Mouse (Mus musculus): ENCODE data around the gene Dhps. TPM values are rescaled to one million over a fixed set of nuclear protein-coding genes. Genes with fewer than 3 reads are reported as not detected.

Dhps gene
- 83.4 and 85.3 TPM in 2 replicates for polyA plus RNA-seq (2014; fragmentation: Nextera tagmentation; extraction: Ambion mirVana)

DNA sequence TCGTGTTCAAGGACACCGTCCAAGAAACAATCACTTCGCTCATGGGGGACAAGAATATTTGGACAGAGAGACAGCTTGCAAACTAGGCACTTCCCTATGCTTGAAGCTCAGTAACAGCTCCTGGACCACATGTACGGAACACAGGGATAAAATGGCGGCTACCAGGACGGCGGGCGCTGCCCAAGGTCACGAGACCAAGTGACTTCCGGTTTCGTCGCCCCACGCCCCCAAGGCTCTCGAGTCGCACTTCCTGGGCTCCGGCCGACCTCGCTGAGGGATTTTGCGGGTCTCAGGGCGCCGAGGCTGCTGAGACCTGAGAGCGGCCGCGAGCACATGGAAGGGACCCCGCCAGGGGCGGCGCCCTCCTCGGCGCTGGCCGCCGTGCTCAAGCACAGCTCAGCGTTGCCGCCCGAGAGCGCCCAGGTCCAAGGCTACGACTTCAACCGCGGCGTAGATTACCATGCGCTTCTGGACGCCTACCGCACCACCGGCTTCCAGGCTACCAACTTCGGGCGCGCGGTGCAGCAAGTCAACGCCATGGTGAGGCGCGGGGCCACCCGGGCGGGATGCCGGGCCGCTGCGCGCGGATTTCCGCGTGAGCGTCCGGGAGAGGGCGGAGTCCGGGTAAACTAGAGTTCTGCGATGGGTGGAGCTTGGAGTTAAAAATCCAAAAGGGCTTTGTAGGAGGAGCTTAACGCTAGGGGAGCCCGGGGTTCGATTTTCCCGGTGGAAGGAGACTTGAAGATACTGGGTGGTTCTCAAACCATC lies at the start of gene Dhps:
Gene Dhps, plus strand, starts transcription at position 244 of the 768 bp plus-strand sequence.
- peak within 1 kb of the TSS; percentile 73 for H3K9ac ChIP-seq (ENCODE audit: low read length)
- peaks cover 48% of the 10 kb centered on the region for H3K36me3 ChIP-seq (ENCODE audit: control insufficient read depth, insufficient read depth, low read length)

GRCm38 (mm10) chr8:85023846-85024245 lies 47.7 kb upstream of the Dhps start:
- Histone ChIP-seq H3K9me3 (replicated peaks; ENCODE audit: control insufficient read depth, low read length) (no peaks in the 10 kb centered on the region), H3K36me3 (ENCODE audit: control insufficient read depth, insufficient read depth, low read length) (peaks cover 49% of the 10 kb centered on the region), H3K4me3 (ENCODE audit: low read depth, low read length) (peak overlapping the region; percentile 78; the same call in 1 of the 2 replicates), H3K4me1 (ENCODE audit: control insufficient read depth, insufficient read depth, low read length) (peaks cover 23% of the 10 kb centered on the region), H3K9ac (ENCODE audit: low read length) (no peak overlapping the region), H3K27ac (ENCODE audit: low read depth, low read length) (no peak overlapping the region), H3K27me3 (replicated peaks; ENCODE audit: control insufficient read depth, insufficient read depth, low read length) (no peaks in the 10 kb centered on the region), H3K4me2 (ENCODE audit: low read length) (peak overlapping the region; percentile 92)
- no peak for DNase-seq (ENCODE audit: low spot score)
- no peak for ATAC-seq
- 92% methylated on average over 3 of the region's 3 CpGs for WGBS

More for the DNA sequence above, at the start of gene Dhps:
- Histone ChIP-seq H3K27me3 (replicated peaks; ENCODE audit: control insufficient read depth, insufficient read depth, low read length) (no peaks in the 10 kb centered on the region), H3K4me2 (ENCODE audit: low read length) (peak within 1 kb of the TSS; percentile 71), H3K4me3 (ENCODE audit: low read depth, low read length) (peak within 1 kb of the TSS; percentile 79), H3K4me1 (ENCODE audit: control insufficient read depth, insufficient read depth, low read length) (peaks cover 7% of the 10 kb centered on the region), H3K27ac (ENCODE audit: low read depth, low read length) (peak within 1 kb of the TSS; percentile 87), H3K9me3 (replicated peaks; ENCODE audit: control insufficient read depth, low read length) (no peaks in the 10 kb centered on the region)
- ATAC-seq (peak; percentile 93), DNase-seq (ENCODE audit: low spot score) (peak; percentile 96)
- WGBS, result under 1% methylated on average over 68 of the region's 68 CpGs

DNA sequence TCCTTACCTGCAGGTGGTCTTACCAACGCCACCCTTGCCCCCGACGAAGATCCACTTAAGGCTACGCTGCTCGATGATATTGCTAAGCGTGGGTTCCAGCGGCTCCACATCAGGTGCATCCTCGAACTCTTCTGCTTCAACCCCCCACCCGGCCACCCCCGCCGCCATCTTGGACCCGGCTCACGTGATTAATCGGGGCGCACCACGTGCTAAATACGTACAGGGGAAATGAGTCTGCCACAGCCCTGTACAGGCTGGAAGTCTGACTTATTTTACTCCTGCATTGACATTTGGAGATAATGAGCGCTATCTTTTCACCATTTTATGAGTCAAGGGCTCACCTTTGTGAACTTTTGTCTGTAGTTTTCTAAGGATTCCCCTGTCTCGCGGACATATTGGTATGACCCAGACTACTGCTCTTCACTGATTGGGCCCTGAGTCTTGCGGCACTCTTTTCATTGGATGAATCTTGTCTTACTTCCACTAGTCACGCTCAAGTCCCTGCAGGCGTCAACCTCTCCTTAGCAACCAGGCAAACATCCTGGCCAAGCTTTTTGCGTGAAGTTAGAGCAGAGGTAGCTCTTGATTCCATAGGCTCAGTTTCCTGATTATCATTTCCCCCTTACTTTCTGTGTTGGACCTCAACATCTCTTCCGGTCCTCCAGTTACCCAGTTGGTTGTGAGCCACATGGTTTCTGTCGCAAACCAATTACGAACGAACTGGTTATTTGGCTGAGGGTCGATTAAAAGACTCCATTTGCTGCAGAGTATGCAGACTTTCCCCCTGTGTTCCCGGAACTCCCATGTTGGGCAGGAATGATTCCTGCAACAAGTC lies 46.2 kb upstream of the Dhps start, which contains the start of gene Asna1:
Gene Asna1, minus strand, starts transcription at position 184 of the 835 bp plus-strand sequence.
- Histone ChIP-seq H3K9me3 (replicated peaks; ENCODE audit: control insufficient read depth, low read length) (no peaks in the 10 kb centered on the region), H3K4me2 (ENCODE audit: low read length) (peak within 1 kb of the TSS; percentile 92), H3K27ac (ENCODE audit: low read depth, low read length) (no peak within 1 kb of the TSS; the same call in 1 of the 2 replicates), H3K4me1 (ENCODE audit: control insufficient read depth, insufficient read depth, low read length) (peaks cover 25% of the 10 kb centered on the region), H3K27me3 (replicated peaks; ENCODE audit: control insufficient read depth, insufficient read depth, low read length) (no peaks in the 10 kb centered on the region), H3K9ac (ENCODE audit: low read length) (peak within 1 kb of the TSS; percentile 79), H3K36me3 (ENCODE audit: control insufficient read depth, insufficient read depth, low read length) (peaks cover 43% of the 10 kb centered on the region), H3K4me3 (ENCODE audit: low read depth, low read length) (peak within 1 kb of the TSS; percentile 78)
- peak; percentile 97 for DNase-seq (ENCODE audit: low spot score)
- WGBS, result 8% methylated on average over 30 of the region's 30 CpGs
- peak; percentile 92 for ATAC-seq

DNA sequence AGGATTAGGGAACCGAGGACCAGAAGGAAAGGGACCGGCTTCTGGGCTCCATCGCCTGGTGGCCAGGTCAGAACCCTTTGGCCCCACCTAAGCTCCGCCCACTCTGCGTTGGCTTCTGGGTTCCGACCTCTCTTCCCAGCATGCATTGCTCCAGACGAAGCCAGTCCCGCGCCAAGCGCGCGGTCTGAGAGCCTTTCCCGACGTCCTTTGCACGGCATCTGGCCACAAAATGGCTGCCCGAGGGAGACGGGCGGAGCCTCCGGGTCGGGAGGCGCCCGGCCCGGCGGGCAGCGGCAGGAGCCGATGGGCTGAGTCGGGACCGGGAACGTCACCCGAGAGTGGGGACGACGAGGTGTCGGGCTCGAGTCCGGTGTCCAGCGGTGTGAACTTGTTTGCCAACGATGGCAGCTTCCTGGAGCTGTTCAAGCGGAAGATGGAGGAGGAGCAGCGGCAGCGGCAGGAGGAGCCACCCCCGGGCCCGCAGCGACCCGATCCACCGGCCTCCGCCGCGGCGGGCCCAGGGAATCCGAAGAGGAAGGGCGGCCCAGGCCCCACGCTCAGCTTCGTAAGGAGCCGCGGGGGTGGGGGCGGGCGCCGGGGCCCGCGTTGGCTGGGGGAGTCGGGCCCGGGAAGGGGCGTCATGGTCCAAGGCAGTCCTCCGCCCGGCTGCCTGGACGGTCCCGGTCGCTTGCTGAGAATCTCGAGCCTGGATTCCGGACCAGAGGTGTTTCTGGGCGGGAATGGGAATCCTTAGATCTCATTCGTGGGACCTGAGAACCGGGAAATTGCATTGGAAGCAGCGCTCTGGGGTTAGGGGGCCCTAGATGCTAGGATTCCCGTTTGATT lies 44.7 kb upstream of the Dhps start, which contains the start of gene Trir:
Gene Trir, plus strand, starts transcription at position 154 of the 846 bp plus-strand sequence.
- DNase-seq (ENCODE audit: low spot score), result peak; percentile 98
- Histone ChIP-seq H3K27ac (ENCODE audit: low read depth, low read length) (peak within 1 kb of the TSS; percentile 86), H3K4me1 (ENCODE audit: control insufficient read depth, insufficient read depth, low read length) (peaks cover 25% of the 10 kb centered on the region), H3K27me3 (replicated peaks; ENCODE audit: control insufficient read depth, insufficient read depth, low read length) (no peaks in the 10 kb centered on the region), H3K36me3 (ENCODE audit: control insufficient read depth, insufficient read depth, low read length) (peaks cover 43% of the 10 kb centered on the region), H3K4me2 (ENCODE audit: low read length) (peak within 1 kb of the TSS; percentile 92), H3K9me3 (replicated peaks; ENCODE audit: control insufficient read depth, low read length) (no peaks in the 10 kb centered on the region), H3K9ac (ENCODE audit: low read length) (peak within 1 kb of the TSS; percentile 99), H3K4me3 (ENCODE audit: low read depth, low read length) (peak within 1 kb of the TSS; percentile 97)
- WGBS, result 1% methylated on average over 69 of the region's 75 CpGs
- ATAC-seq, result peak; percentile 86

DNA sequence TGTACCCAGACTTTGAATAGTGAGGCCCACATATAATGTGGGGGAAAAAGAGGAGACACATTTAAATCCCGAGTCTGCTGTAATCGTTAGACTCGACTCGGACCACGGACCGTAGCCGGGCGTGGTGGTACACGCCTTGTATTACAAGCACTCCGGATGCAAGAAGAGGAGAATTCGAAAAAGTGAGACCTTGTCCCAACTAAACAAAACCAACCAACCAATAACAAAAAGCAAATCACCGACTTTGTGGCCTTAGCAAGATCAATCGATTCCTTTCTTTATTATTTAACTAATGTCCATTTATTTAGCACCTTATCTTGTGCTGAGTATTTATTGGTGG lies 44.1 kb upstream of the Dhps start:
- H3K4me3 ChIP-seq (ENCODE audit: low read depth, low read length), result peak overlapping the region; percentile 97
- H3K4me2 ChIP-seq (ENCODE audit: low read length), result peak overlapping the region; percentile 92
- ATAC-seq (no peak), DNase-seq (ENCODE audit: low spot score) (peak; percentile 15)
- no peaks in the 10 kb centered on the region for H3K9me3 ChIP-seq (replicated peaks; ENCODE audit: control insufficient read depth, low read length)
- peaks cover 25% of the 10 kb centered on the region for H3K4me1 ChIP-seq (ENCODE audit: control insufficient read depth, insufficient read depth, low read length)
- H3K36me3 ChIP-seq (ENCODE audit: control insufficient read depth, insufficient read depth, low read length), result peaks cover 43% of the 10 kb centered on the region
- peak overlapping the region; percentile 86 for H3K27ac ChIP-seq (ENCODE audit: low read depth, low read length)
- H3K27me3 ChIP-seq (replicated peaks; ENCODE audit: control insufficient read depth, insufficient read depth, low read length), result no peaks in the 10 kb centered on the region
- WGBS, result 1% methylated on average over 13 of the region's 13 CpGs
- H3K9ac ChIP-seq (ENCODE audit: low read length), result peak overlapping the region; percentile 99

DNA sequence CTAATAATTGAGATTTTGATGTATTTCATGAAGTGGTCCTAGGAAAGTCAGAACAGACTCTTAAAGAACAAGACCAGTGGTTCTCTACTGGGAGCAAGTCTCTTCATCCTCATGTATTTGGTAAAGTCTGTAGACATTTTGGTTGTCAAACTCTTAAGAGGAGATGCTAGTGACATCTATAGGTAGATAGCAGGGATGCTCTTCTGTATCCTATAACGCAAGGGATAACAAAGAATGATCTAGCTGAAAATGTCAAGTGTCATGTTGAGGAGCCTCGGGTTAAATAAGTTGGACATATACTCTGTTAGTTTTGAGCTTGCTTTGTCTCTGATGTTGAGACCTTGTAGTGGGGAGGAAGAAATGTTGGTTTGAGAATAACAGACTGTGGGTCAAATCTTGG lies 43.6 kb upstream of the Dhps start:
- no peak for ATAC-seq
- no peak overlapping the region for H3K27ac ChIP-seq (ENCODE audit: low read depth, low read length)
- peak; percentile 22 for DNase-seq (ENCODE audit: low spot score)

GRCm38 (mm10) chr8:85029271-85029670 lies 42.3 kb upstream of the Dhps start:
- H3K36me3 ChIP-seq (ENCODE audit: control insufficient read depth, insufficient read depth, low read length), result peaks cover 39% of the 10 kb centered on the region
- H3K27me3 ChIP-seq (replicated peaks; ENCODE audit: control insufficient read depth, insufficient read depth, low read length), result no peaks in the 10 kb centered on the region
- peak overlapping the region; percentile 99; the same call in 1 of the 2 replicates for H3K9ac ChIP-seq (ENCODE audit: low read length)
- H3K4me1 ChIP-seq (ENCODE audit: control insufficient read depth, insufficient read depth, low read length), result peaks cover 21% of the 10 kb centered on the region
- no peak for DNase-seq (ENCODE audit: low spot score)
- 93% methylated on average over 14 of the region's 14 CpGs for WGBS
- no peak for ATAC-seq
- H3K4me3 ChIP-seq (ENCODE audit: low read depth, low read length), result no peak overlapping the region
- no peak overlapping the region for H3K27ac ChIP-seq (ENCODE audit: low read depth, low read length)
- H3K9me3 ChIP-seq (replicated peaks; ENCODE audit: control insufficient read depth, low read length), result no peaks in the 10 kb centered on the region
- peak overlapping the region; percentile 92; the same call in 1 of the 2 replicates for H3K4me2 ChIP-seq (ENCODE audit: low read length)

More for the DNA sequence above, 43.6 kb upstream of the Dhps start:
- Histone ChIP-seq H3K9ac (ENCODE audit: low read length) (peak overlapping the region; percentile 99), H3K4me1 (ENCODE audit: control insufficient read depth, insufficient read depth, low read length) (peaks cover 25% of the 10 kb centered on the region), H3K9me3 (replicated peaks; ENCODE audit: control insufficient read depth, low read length) (no peaks in the 10 kb centered on the region), H3K27me3 (replicated peaks; ENCODE audit: control insufficient read depth, insufficient read depth, low read length) (no peaks in the 10 kb centered on the region), H3K4me2 (ENCODE audit: low read length) (peak overlapping the region; percentile 92), H3K4me3 (ENCODE audit: low read depth, low read length) (peak overlapping the region; percentile 97), H3K36me3 (ENCODE audit: control insufficient read depth, insufficient read depth, low read length) (peaks cover 45% of the 10 kb centered on the region)
- WGBS, result 31% methylated on average over 2 of the region's 2 CpGs

GRCm38 (mm10) chr8:85032622-85033311 lies 38.8 kb upstream of the Dhps start:
- Histone ChIP-seq H3K4me2 (ENCODE audit: low read length) (no peak overlapping the region), H3K27me3 (replicated peaks; ENCODE audit: control insufficient read depth, insufficient read depth, low read length) (no peaks in the 10 kb centered on the region), H3K4me1 (ENCODE audit: control insufficient read depth, insufficient read depth, low read length) (peaks cover 24% of the 10 kb centered on the region), H3K9ac (ENCODE audit: low read length) (no peak overlapping the region), H3K27ac (ENCODE audit: low read depth, low read length) (no peak overlapping the region), H3K4me3 (ENCODE audit: low read depth, low read length) (no peak overlapping the region), H3K9me3 (replicated peaks; ENCODE audit: control insufficient read depth, low read length) (no peaks in the 10 kb centered on the region), H3K36me3 (ENCODE audit: control insufficient read depth, insufficient read depth, low read length) (peaks cover 39% of the 10 kb centered on the region)
- no peak for DNase-seq (ENCODE audit: low spot score)
- ATAC-seq, result no peak
- WGBS, result 87% methylated on average over 4 of the region's 4 CpGs

Data from forebrain, embryonic 14.5 days (tissue).